Mouse (Mus musculus) midbrain, embryonic 16.5 days (tissue): ENCODE results near the gene Atp8a2. TPM values are rescaled to one million over a fixed set of nuclear protein-coding genes. Genes with fewer than 3 reads are reported as not detected.

ENCODE experiments used
- ATAC-seq: fragments of 200-750 bp; cut with Nextera tagmentation; 2 replicates; pipeline ENCODE4 v1.8.0; 2017; ENCODE audit warnings: moderate TSS enrichment
- H3K27ac ChIP-seq: fragments of 300-500 bp; sonication (generic); 2 replicates; pipeline ENCODE4 v1.5.1; 2014; ENCODE audit warnings: mild to moderate bottlenecking, low read length, mixed read lengths
- H3K27me3 ChIP-seq: fragments of 300-500 bp; sonication (generic); 2 replicates; pipeline ENCODE4 v1.6.1; 2014; ENCODE audit warnings: low read depth, low read length, mixed read lengths; ENCODE audit not compliant: control insufficient read depth, insufficient read depth
- H3K36me3 ChIP-seq: fragments of 300-500 bp; sonication (generic); 2 replicates; pipeline ENCODE4 v1.6.1; 2014; ENCODE audit warnings: mild to moderate bottlenecking, low read length, moderate library complexity, mixed read lengths; ENCODE audit not compliant: control insufficient read depth, insufficient read depth
- H3K4me1 ChIP-seq: fragments of 300-500 bp; sonication (generic); 2 replicates; pipeline ENCODE4 v1.6.1; 2014; ENCODE audit warnings: mild to moderate bottlenecking, low read length, mixed read lengths; ENCODE audit not compliant: control insufficient read depth, insufficient read depth
- H3K4me2 ChIP-seq: fragments of 300-500 bp; sonication (generic); 2 replicates; pipeline ENCODE4 v1.6.1; 2014; ENCODE audit warnings: mild to moderate bottlenecking, low read length, mixed read lengths
- H3K4me3 ChIP-seq: fragments of 300-500 bp; sonication (generic); 2 replicates; pipeline ENCODE4 v1.5.1; 2014; ENCODE audit warnings: low read depth, mild to moderate bottlenecking, low read length, moderate library complexity, mixed read lengths
- H3K9ac ChIP-seq: fragments of 300-500 bp; sonication (generic); 2 replicates; pipeline ENCODE4 v1.6.1; 2014; ENCODE audit warnings: low read depth, low read length, mixed read lengths
- H3K9me3 ChIP-seq: fragments of 300-500 bp; sonication (generic); replicated peaks from 2 replicates; pipeline ENCODE4 v1.6.1; 2014; ENCODE audit warnings: mild to moderate bottlenecking, low read length, mixed read lengths; ENCODE audit not compliant: control insufficient read depth, poor library complexity, severe bottlenecking
- WGBS: fragments of 180-500 bp; shearing (Covaris S2); extraction: QIAGEN DNeasy Blood & Tissue Kit; methylation state at CpG from one replicate; pipeline ENCODE4 v1.1.7; 2014; 5-methylcytosine and 5-hydroxymethylcytosine counted together
- polyA plus RNA-seq: library from polyadenylated mRNA; unstranded; fragments of >200 nt; fragmentation: Nextera tagmentation; extraction: Ambion mirVana; gene quantifications from 2 replicates; pipeline ENCODE4 v1.2.1, GENCODE M21; 2015

Atp8a2 gene
- polyA plus RNA-seq, 1 experiment from 2014 or later = 45.6 TPM

DNA sequence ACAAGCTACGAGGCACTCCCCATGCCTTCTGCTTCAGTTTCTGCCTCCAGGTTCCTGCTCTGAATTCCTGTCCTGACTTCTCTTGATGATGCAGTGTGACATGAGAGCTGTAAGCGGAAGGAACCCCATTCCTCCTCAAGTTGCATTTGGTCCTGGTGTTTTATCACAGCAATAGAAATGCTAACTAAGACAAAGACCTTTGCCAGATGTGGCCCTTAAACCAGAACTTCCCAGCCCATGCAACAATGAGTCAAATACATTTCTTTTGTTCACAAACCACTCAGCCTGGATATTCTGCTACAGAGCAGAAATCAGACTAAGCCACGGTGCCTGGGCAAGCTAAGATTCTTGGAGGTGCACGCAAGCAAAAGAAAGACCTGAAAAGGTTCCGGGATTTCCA, 268.2 kb downstream of the Atp8a2 start:
- H3K9ac ChIP-seq = no peak overlapping the region
- H3K27me3 ChIP-seq = no peaks in the 10 kb centered on the region
- no peaks in the 10 kb centered on the region for H3K4me1 ChIP-seq
- H3K36me3 ChIP-seq = no peaks in the 10 kb centered on the region
- H3K9me3 ChIP-seq = no peaks in the 10 kb centered on the region
- no peak overlapping the region for H3K27ac ChIP-seq
- ATAC-seq = no peak
- H3K4me3 ChIP-seq = no peak overlapping the region
- 79% methylated on average over 5 of the region's 5 CpGs for WGBS
- no peak overlapping the region for H3K4me2 ChIP-seq

DNA sequence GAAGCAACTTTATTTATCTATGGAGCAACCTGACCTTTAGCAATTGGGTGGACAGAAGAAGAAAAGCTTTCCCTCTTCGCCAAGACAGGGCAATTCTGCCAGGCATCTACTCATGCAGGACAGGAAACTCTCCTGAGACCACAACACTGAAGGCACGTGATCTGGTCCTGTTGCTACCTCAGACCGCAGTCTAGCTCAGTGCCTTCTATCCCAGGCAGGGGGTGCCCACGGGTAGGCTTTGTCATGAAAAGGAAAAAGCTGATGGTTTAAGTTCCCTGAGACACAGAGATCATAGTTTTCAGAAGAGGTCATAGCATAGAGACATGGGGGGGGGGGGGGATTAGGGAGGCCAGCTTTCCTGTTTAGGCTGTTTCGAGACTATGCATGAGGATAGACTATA, 269.2 kb downstream of the Atp8a2 start:
- 69% methylated on average over 5 of the region's 5 CpGs for WGBS
- Histone ChIP-seq H3K36me3 (no peaks in the 10 kb centered on the region), H3K4me2 (no peak overlapping the region), H3K4me3 (no peak overlapping the region), H3K4me1 (no peaks in the 10 kb centered on the region), H3K9me3 (no peaks in the 10 kb centered on the region), H3K9ac (no peak overlapping the region), H3K27me3 (no peaks in the 10 kb centered on the region), H3K27ac (no peak overlapping the region)
- no peak for ATAC-seq

DNA sequence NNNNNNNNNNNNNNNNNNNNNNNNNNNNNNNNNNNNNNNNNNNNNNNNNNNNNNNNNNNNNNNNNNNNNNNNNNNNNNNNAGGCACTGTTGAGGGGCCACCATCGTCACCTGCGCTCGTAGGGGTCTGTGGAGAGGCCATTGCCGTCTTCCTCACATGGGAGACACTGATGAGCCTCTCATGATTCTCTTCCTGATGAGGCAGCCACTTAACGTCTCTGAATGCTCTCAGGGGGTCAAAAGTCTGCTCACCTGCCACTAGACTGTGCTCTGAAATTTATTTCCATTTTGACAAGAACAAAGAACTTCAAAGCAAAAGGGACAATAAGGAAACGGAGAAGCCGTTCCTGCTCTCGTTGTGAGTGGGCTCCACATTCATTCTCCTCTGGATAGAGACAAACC, 277.1 kb downstream of the Atp8a2 start:
- Histone ChIP-seq H3K4me2 (no peak overlapping the region), H3K27ac (no peak overlapping the region), H3K9ac (no peak overlapping the region), H3K36me3 (no peaks in the 10 kb centered on the region), H3K4me1 (0 out of 2 replicates have a peak, but pooled peaks cover 2% of the 10 kb centered on the region), H3K9me3 (no peaks in the 10 kb centered on the region), H3K27me3 (no peaks in the 10 kb centered on the region), H3K4me3 (no peak overlapping the region)
- WGBS = 72% methylated on average over 8 of the region's 8 CpGs
- no peak for ATAC-seq

DNA sequence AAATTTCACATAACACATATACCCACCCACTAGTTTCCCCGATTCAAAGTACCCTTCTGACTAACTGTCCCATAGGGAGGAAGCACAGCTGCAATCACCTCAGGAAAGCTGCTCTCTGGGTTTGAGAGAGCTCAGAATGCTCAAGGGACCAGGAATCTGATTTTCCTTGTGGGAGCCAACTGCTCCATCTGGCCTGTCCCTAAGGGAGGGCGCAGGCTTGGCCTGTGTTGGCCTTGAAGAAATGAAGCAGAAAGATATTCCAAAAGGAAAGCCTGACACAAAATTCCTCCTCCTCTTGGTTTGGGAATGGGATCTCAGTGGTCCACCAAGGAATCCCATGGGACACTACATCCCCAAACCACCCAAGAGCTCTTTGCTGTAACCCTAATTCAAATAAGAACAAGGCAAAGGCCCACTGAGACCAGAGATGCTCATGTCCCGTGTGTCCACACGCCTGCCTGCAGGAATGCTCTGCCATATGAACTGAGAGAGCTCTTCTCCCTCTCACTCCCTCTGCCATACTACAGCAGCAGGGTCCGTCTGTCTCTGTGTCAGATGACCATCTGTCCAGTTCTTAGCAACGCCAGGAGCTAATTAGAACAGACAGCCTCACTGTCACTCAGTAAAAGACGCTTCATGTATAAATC, 293.4 kb downstream of the Atp8a2 start:
- Histone ChIP-seq H3K4me1 (no peaks in the 10 kb centered on the region), H3K27ac (no peak overlapping the region), H3K4me2 (no peak overlapping the region), H3K9ac (no peak overlapping the region), H3K27me3 (no peaks in the 10 kb centered on the region), H3K4me3 (no peak overlapping the region), H3K36me3 (no peaks in the 10 kb centered on the region), H3K9me3 (no peaks in the 10 kb centered on the region)
- WGBS = 84% methylated on average over 7 of the region's 7 CpGs
- ATAC-seq = no peak

DNA sequence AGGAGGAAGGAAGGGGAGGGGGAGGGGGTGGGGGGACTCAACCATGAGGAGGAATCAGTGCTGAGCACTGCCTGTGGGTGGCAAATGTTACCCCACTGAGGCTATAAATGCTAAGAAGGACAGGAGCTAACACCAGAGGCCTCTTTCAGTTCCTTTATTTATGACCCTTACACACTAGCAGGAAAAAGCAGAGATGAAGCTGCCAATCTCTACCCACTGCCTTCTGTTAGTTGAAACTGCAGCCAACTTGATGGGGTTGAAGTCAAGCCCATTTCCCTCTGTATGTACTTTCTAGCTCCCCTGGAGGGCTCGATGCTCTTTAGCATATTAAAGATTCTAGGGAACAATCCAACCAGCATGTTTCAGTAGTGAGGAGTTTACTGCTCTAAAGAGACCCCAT, 303.0 kb downstream of the Atp8a2 start:
- Histone ChIP-seq H3K4me2 (no peak overlapping the region), H3K4me3 (no peak overlapping the region), H3K4me1 (no peaks in the 10 kb centered on the region), H3K9ac (no peak overlapping the region), H3K27me3 (no peaks in the 10 kb centered on the region), H3K36me3 (no peaks in the 10 kb centered on the region), H3K27ac (no peak overlapping the region), H3K9me3 (no peaks in the 10 kb centered on the region)
- WGBS = 52% methylated on average over 1 of the region's 1 CpGs
- ATAC-seq = no peak

DNA sequence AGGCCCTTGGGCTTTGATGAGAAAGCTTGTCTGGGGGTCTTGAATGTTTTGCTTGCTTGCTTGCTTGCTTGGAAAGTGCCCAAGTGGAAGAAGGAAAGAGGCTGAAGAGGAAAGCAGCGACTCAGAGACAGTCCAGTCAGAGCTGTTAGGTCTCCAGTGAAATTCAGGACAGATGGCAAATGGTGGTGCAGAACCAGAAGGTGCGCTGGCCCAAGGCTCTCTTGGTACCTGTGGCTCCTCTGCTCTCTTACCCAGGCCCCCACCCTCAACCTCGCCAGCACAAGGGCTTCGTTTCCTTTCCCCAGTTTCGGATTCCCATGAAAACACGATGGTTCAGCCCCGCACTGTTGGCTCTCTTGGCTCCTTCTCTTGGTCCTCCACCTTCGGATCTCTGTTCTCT, 304.9 kb downstream of the Atp8a2 start:
- no peak for ATAC-seq
- Histone ChIP-seq H3K9me3 (no peaks in the 10 kb centered on the region), H3K4me2 (no peak overlapping the region), H3K36me3 (no peaks in the 10 kb centered on the region), H3K27ac (no peak overlapping the region), H3K27me3 (no peaks in the 10 kb centered on the region), H3K4me3 (no peak overlapping the region), H3K4me1 (0 out of 2 replicates have a peak, but pooled peaks cover 2% of the 10 kb centered on the region), H3K9ac (no peak overlapping the region)
- WGBS = 92% methylated on average over 8 of the region's 8 CpGs

DNA sequence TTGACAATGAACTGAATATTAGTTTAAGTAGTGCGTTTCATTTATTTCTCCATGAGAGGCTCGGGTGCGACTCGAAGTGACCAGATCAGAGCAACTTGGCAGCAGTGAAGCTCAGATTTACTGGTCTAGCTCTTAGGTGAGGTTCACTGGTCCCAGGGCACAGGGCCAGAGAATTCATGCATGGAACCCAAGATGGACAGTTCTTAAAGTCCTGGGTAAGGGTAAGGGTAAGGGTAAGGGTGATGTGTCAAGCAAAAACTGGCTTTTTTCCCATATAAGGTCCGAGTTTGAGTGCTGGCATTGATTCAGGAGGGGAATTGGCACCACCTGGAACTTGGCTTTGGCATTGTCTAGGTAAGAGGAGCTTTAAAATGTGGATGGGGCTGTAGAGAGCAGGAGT, 305.5 kb downstream of the Atp8a2 start:
- no peaks in the 10 kb centered on the region for H3K27me3 ChIP-seq
- H3K4me1 ChIP-seq = peaks cover 2% of the 10 kb centered on the region; the same call in 1 of the 2 replicates
- H3K4me3 ChIP-seq = no peak overlapping the region
- no peaks in the 10 kb centered on the region for H3K36me3 ChIP-seq
- ATAC-seq = no peak
- no peak overlapping the region for H3K4me2 ChIP-seq
- no peak overlapping the region for H3K27ac ChIP-seq
- no peaks in the 10 kb centered on the region for H3K9me3 ChIP-seq
- 88% methylated on average over 5 of the region's 5 CpGs for WGBS
- H3K9ac ChIP-seq = no peak overlapping the region

DNA sequence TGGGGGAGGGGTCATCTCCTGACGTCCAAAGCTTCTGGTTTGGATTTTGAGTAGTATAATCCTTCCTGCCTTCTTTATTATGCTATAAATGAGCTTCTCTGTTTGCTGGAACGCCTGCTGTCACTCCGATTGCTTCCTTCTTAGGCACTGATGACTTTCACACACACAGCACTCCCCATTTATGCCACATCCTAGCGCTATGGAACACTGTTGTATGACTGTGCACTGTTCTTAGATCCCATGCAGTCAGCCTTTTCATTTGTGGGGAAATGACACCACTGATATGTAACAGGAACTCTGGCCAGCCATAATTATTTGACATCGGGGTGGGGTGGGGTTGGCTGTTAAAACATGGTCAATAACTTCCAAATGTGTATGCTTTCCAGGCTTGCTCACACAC, 306.2 kb downstream of the Atp8a2 start:
- peaks cover 2% of the 10 kb centered on the region; the same call in 1 of the 2 replicates for H3K4me1 ChIP-seq
- ATAC-seq = no peak

DNA sequence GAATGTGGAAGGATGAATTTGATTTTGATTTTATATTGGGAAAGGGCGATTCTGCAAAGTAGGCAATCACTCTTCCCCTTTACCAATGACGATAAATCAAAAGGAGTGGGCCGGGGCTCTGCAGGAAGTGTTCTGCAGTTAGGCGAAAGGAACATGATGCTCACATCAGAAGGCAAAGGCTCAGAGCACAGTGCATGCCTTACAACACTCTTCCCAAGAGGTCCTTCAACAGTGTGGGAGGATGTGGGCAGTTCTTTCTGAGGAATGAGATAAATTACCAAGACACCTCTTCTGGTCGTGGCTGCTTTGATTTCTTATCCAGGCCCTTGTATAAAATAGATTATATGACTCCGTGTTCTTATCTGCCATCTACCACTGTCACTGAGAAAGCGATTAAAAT, 306.9 kb downstream of the Atp8a2 start:
- Histone ChIP-seq H3K27me3 (no peaks in the 10 kb centered on the region), H3K9ac (no peak overlapping the region), H3K4me3 (no peak overlapping the region), H3K9me3 (no peaks in the 10 kb centered on the region), H3K36me3 (no peaks in the 10 kb centered on the region), H3K4me2 (no peak overlapping the region), H3K4me1 (peaks cover 2% of the 10 kb centered on the region; the same call in 1 of the 2 replicates), H3K27ac (no peak overlapping the region)
- ATAC-seq = no peak
- 83% methylated on average over 7 of the region's 7 CpGs for WGBS

More for the DNA sequence above, 306.2 kb downstream of the Atp8a2 start:
- H3K36me3 ChIP-seq = no peaks in the 10 kb centered on the region
- no peak overlapping the region for H3K4me2 ChIP-seq
- no peaks in the 10 kb centered on the region for H3K27me3 ChIP-seq
- H3K27ac ChIP-seq = no peak overlapping the region
- no peaks in the 10 kb centered on the region for H3K9me3 ChIP-seq
- WGBS = 54% methylated on average over 5 of the region's 5 CpGs
- H3K9ac ChIP-seq = no peak overlapping the region
- H3K4me3 ChIP-seq = no peak overlapping the region
